Mouse (Mus musculus) urinary bladder, postnatal 10 days (tissue): Measurements from ENCODE around the gene Gp9.

ENCODE experiments used
- DNase-seq: peaks from one replicate; pipeline ENCODE4 v3.0.0; 2022; ENCODE audit warnings: low spot score

Gene Gp9

DNA sequence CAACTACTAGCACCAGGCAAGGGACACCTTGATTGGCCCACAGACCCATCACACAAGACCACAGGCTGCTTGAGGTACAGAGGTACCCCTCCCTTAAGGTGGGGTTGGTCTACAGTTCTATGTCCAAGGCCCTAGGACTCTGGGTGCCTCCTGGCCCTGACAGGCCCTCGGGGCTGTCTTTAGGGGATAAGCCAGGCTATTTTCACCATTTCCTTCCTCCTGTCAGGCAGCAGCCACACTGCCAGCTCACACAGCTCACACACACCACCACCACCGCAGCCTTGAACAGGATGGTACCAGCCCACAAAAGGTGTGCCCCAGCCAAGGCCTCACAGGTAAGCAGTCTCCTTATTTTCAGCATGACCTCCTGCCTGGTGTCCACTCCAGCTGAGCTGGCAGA is at the start of gene Gp9:
Gene Gp9 (plus strand): TSS at position 231 of the 400 bp plus-strand sequence.
- DNase-seq: no peak

DNA sequence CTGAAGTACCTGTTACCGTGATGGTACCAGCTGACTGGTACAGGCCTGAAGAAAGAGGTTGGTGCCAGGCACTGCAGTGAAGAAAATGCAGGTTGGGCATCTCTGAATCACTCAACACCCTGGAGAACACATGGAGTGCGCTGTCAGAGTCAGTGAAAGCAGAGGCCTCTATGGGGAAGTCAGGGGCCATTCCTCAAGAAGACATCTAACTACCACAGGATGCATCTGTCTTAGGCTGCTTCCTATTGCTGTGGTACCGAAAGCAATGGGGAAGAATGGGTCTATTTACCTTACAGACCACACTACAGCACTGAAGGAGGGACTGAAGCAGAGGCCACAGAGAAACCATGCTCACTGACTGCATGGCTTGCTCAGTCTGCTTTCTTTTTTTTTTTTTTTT is 49.8 kb upstream of the Gp9 start:
- DNase-seq: no peak

DNA sequence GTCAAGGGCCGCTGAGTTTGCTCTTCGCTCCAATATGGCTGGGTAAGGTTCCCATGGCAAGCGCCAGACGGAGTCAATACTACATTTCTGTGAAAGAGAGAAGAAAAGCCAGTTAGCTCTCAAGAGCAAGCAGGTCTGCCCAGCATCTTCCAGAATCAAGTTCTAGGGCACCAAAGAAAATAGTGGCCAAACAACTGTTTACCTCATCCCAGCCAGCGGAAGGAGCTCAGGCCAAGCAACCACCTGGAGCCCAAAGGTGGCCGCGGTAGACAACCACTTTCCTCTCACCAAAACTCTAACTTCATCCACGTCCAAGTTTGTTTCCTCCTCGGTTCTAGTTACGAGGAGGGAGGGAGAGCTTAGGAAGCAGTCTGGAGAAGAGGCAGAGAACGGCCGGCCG is 47.7 kb upstream of the Gp9 start:
- DNase-seq: no peak

DNA sequence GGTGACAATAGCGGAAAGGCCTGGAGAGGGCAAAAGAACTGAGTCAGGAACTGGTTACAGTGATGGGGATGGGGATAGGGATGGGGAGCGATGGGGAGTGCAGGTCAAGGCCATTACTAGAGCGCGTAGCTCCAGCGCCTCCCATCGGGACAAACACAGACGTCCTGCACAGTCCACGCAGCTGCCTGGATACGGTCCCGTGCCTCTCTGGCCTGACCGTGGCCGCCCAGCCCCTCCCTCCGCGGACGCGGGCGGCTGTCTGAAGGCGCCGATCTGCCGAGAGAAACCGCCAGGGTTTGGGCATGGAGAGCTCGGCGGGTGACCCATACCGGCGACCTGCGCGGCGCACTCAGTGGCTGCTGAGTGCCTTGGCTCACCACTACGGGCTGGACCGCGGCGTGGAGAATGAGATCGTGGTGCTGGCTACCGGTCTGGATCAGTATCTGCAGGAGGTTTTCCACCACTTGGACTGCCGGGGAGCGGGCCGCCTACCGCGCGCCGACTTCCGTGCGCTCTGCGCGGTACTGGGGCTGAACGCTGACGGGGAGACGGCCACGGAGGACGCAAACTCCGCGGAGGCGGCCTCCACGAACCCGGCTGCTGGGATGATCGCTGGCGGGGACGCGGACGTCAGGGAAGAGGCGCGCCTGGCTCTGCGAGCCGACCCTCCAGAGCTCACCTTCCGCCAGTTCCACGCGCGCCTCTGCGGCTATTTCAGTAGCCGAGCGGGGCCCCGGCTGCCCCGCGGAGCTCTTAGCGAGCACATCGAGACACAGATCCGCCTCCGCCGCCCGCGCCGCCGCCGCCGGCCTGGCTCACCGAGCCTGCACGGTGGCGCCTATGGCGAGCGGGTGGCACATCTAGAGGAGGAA is 47.0 kb upstream of the Gp9 start, which contains the start of gene Efcc1:
Gene Efcc1 (plus strand): TSS at position 279 of the 872 bp plus-strand sequence.
- DNase-seq: no peak

DNA sequence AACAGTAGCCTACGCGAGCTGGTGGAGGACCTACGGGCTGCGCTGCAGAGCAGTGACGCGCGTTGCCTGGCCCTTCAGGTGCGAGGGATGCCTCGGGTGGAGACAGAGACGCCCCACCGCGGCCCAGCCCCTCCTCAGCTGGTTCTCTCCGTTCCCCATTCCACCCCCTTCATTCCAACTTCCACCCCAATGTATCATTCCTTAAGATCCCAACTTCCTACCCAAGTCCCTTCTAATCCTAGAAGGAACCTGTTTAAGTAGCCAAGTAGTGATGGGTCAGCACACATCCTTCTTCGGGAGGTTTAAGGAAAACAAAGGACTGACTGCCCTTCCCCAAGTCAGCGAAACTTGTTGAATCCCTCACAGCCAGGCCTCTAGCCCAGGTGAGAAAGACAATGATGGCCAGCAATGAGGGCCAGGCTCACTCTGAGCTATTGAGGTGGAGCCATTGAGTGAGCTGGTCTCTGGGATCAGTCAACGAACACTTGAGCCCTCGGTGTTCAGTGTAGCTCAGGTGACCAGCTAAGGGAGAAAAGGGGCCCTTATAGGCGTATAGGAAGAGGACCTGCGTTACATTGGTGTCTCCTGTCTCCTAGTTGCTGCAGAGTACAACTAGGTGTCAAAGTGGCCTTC is 46.3 kb upstream of the Gp9 start:
- DNase-seq: no peak

DNA sequence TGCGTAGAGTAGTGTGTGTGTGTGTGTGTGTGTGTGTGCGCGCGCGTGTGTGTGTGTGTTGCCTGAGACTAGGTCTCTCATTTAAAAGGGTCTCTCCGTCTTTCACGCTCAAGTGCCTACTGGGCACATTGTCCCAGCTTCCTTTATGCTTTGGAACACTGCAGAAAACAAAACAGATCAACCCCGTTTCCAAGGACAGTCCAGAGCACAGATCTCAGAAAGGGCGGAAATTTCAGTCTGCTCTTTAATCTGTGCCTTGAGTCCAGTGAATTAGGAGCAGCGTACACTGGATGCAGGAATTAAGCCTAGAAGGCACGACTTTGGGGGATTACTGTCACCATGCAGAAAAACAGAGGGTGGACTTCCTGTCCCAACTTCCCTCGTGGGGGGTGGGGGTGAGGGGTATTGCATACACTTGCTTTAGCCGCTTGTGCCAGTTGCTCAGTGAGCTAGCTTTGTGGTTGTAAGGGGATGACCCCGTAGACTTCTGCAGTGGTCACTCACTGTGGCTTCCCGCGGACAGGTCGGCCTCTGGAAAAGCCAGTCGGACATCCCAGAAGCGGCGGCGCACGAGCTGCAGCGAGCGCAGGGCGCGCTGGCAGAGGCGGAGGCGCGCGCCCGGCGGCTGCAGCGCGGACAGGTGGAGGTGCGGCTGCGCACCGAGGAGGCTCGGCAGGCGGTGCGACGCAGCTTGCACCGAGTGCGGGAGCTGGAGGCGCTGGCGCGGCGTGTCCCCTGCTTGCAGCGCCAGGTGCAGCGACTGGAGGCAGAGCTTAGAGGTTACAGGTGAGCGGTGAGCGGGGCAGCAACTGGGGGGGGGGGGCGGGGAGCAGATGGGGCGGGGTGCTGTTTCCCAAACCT is 45.5 kb upstream of the Gp9 start:
- DNase-seq: no peak

DNA sequence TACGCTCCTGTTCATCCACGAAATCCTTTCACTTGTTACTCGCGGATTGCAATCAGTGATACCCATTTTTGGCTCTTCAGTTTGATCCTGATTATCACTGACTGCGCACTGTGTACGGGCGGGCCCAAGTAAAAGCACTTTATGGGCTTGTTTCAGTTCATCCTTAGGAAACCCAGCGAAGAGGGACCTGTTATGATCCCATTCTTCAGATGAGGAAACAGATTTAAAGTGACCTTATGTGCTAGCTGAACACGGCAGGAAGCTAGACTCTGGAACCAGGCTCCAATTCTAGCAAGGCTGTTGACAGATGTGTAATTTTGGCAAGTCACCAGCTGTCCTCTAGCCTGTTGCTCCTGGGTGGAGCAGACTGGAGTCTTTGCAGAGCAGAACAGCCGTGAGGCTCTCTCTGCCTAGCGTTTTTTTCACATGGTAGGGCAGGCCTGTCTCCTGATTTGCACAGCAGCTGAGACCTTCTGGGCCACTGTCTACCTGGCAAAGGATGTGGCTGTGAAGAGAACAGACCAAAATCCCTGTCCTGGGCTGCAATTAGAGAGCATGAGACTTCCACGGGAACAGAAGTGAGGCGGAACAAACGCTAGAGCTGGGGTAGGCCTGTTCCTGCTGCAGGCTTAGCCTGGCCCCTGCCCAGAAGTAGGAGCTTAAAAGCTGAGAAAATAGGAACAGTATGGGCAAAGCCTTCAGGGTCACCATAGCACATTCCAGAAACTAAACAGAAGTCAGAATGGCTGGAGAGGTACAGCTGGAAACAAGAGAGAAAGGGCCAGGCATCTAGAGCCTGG is 44.5 kb upstream of the Gp9 start:
- DNase-seq: no peak

DNA sequence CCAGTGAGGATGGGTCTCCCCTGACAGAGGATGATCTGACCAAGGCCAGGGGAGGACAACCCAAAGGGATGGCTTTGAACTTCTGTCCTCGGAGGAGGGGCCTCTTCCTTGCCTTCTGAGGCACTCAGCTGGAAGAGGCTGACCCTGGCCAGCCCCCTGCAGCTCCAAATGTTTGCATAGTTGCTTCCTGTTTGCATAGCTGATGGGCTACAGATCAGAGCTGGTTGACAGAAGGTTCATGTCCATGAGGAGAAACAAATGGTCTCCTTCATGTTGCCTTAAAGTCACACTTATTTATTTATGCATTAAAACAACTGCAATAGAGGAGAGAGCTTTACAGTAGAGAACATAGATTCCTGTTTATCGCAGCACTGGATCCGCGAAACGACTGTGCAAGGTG is 43.7 kb upstream of the Gp9 start:
- no peak for DNase-seq

DNA sequence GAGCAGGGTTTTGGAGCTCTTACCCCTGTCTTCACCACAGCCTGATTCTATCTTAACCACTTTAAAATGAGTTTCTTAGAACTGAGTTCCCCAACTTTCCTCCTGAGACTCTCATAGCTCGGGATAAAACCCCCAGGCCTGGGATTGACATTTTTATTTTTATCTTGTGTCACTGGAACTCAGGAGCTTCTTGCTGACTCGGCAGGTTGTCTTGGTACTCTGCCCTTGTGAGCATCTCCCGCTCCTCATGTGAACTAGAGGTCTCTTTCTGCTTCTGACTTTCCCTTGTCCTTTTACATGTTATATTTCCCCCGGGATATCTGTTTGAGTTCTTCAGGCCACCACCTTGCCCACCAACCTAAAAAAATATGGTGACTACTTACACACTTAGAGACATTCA is 40.9 kb upstream of the Gp9 start:
- DNase-seq: no peak

DNA sequence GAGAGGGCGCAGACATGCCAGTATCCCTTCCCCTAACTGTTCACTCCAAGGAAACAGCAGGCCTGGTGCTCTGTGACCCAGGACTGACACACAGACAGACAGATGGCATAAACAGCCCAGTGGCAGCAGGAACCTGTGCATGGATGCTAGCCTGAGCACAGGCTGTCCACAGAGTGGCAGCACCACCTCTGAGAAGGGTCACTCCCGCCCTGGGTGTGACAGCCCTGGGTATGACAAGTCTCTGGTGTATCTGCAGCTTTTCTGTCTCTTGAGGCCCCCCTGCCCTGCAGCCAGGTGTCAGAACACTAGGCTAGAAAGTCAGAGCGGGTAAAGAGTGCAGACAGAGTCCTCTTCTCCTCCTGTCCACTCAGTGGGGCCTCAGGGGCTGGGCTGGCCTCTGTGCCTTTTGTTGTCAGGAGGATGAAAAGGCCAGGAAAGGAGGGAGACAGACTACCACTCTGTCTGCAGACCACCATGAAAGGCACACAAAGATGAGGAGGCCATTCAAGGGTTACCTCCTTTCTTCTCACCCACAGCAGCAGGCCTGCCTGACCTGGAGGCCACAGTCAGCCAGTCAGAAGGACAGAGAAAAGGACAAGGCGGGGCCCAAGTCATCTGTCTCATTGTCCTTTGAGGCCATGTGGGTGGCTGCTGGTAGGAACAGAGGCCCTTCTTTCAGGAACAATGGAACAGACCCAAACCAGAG is 39.8 kb upstream of the Gp9 start:
- no peak for DNase-seq

DNA sequence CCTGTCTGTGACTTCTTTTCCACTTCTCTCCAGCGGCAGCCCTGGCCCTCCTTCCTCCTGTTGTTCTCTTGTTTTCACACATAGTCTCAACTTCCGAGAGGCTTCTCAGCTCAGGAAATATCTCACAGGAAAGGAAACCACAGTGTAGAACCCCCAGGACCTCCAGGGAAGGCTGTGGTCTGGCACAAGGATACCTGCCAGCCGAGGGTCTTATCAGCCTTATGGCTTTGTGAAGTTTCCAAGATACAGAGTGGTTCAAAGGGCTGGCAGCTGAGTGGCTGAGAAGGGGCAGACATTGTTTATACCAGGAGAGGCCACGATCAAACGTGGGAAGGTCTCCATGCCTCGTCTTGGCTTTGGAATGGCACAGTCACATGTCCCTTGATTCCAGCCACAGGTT is 38.0 kb upstream of the Gp9 start:
- DNase-seq: no peak

DNA sequence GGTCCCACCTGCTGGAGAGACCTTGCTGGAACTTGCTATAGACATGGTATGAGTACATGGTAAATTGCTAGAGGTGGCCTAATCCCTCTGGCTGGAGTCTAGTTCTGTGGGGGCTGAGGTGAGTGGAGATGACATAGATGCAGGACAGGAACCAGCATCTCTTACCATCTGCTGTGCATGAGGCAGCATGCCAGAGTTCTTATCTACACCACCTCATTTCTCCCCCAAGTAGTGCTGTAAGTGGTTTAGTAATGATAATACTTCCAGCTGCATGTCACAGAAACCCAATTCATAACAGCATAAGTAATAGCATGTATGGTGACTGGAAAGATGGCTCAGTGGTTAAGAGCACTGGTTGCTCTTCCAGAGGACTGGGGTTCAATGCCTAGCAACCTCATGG is 37.4 kb upstream of the Gp9 start:
- DNase-seq: no peak

DNA sequence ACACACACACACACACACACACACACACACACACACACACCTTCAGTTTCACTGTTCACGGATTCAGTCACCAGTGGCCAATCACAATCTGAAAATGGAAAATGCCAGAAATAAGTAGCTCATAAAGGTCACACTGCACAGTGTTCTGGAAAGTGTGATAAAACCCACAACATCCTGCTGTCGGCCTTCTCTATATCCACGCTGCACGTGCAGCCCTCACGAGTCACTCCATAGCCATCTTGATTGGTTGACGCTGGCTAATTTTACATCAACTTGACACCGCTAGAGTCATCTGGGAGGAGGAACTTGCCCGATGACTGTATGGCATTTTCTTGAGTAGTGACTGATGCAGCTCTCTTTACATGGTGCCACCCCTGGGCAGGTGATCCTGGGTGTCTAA is 35.9 kb upstream of the Gp9 start:
- DNase-seq: no peak

DNA sequence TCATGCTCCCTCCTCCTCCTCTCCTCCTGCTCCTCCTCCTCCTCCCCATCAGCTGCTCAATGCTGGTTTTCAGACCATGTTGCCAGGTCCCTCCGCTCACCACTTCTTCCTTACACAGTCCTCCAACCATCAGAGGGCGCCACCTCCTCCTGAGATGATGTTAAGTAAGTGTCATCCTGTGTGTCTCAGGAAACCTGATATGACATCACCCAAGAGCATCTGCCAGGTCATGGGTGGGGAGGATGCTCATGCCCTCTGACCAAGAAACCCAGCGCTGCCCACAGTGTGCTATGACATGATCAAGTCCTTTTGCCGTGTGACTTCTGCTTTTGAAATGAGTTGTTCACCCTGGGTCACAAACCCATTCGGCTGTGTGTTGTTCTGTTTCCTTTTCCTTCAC is 35.1 kb upstream of the Gp9 start:
- no peak for DNase-seq

DNA sequence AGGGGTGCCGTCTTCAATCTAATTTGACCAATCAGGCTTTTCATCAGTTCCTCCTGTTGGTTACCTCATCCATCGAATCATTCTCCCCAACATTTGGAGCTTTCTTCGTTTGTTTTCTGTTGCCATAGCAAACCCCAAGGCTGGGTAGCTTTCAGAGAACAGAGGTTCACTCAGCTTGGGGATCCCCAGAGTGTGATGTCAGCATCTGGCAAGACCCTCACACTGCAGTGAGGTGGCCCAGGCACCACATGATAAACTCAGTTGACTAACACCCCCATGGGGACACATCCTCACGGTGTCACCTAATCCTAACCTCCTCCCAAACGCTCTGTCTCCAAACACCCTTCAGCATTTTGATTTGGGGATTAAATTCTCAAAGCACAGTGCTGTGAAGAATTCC is 34.6 kb upstream of the Gp9 start:
- DNase-seq: no peak

DNA sequence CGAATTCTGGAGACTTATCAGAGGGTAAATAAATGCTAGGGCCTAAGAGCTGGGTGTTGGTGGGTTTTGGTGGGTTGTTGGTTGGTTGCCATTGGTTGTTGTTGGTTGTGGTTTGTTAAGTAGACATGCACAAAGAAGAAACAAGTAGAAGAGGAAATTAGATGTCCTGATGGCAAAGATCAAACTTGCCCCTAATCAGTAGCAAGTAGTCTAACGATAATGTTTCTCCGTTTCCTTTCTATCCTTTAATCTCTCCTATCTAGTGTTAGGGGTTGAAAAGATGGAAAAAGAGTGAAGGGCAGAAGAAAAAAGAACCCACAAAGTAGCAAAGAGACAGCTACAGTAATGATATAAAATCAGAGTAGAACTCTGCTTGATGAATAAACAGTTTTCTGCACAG is 33.2 kb upstream of the Gp9 start:
- DNase-seq: no peak

DNA sequence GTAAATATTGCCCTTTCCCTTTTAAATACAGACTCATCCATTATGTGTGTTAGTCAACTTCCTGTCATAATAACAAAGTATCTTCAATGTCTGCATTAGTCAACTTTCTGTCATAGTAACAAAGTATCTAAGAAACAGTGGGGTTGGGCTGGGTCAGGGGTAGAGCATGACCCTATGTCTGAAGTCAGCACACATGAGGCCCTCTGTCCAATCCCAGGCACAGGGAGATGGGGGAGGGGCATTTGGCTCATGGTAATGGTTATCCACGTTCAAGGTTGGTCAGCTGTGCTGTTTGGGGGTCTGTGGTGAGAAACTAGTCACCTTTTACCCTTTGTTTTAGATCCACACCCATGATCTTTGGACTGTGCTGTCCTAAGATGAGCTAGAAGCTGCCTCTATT is 32.6 kb upstream of the Gp9 start:
- no peak for DNase-seq

DNA sequence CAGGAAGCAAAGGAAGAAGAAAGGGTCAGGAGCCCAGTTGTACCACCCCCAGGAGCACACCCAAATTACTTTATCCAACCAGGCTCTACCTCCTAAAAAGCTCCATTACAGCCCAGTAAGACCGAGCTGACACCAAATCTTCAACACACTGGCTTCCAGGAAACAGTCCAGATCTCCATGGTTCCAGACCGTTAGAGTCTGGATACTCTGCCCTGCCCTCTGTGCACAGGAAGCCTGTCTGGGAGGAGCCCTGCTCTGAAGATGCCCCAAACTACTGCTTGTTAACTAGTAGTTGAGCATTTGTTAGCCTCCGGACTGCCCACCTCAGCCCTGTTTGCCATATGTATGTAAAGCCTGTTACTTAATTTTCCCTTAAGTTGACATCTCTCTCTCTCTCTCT is 31.8 kb upstream of the Gp9 start:
- DNase-seq: no peak

DNA sequence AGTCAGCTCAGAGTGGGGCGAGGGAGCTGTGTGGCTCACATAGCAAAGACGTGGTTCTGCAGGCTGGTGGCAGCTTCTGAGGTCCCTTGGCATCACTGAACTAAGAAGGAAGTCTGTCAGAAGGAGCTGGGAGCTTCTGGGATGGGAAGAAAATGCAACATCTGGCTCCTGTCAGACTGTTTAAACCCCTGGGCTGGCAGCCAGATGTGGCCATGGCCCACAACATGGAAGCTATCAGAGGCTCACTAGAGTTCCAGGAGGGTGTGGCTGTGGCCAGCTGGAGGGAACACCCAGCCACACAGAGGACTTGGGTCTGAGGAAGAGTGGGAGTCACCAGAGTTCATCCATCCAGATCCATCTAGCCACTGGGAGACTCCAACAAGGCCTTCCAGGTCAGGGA is 31.0 kb upstream of the Gp9 start:
- no peak for DNase-seq

DNA sequence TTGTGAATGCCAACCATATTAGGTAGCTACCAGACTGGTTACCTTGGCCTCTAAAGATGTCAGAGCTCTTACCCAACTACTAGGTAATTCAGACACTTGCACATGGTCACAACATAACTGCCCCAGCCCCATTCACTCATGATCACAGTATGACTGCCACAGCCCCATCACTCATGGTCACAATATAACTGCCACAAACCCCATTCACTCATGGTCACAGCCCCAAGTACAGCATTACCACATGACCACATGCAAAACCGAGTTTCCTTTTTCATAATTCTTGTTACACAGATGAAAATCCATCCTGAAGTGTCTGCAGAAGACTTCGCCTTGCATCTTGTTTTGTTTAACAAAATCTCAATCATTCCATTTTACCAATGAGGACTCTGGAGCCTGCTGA is 29.8 kb upstream of the Gp9 start:
- no peak for DNase-seq

DNA sequence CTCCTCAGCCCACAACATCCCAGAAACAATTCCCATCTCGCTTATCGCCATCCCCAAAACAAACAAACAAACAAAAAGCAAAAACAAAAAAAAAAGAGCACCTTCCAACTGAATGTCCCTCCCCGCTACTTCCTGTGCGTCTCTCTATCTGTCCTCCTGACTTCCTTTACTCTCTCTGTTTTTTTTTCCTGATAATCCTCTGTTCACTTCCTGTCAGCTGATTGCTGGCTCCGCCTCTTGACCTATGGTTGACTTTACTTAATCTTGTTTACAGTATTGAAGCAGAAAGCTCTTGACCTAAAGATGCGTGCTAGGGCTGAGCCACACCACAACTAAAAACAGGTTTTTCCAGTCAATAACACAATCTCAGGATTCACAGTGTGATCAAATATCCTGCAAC is 29.3 kb upstream of the Gp9 start:
- DNase-seq: no peak
